Comparison of ENCODE assay signal across 8 mouse cellular contexts in the genomic region with DNA sequence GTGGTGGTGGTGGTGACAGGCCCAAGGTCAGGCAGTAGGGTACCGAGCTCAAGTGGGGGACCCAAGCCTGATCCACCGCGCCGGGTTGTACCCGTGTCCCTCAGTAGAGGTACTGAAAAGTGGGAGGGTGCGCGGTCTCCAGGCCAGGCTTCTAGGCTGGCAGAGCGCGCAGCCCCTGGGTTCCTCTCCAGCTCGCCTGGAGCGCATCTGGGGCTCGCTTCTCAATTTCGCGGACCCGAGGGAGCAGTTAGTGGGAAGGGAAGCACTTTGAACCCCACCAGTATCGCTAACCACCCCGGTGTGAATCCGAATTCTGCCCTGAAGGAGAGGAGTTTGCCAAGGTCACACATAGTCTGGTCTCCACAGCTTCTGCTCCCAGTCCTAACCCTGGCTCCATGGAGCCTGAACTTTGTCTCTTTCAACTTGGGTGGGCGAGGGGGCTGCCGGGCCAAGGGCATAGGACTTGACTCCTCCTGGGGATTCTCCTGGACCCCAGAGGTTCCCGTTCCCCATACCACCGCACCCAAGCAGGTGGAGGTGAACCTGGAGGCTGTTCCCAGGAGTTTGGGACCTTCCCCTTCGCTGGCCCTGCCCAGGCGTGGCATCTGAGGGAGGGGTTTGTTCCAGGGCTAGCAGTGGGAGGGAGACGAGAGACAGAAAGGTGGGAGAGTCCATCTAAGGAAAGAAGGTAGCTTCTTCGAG. TPM values are rescaled to one million over a fixed set of nuclear protein-coding genes. Genes with fewer than 3 reads are reported as not detected.
DNase-seq lines count a peak whose midpoint lies in the region; ATAC-seq lines count a peak whose summit lies in the region.

No protein-coding gene starts in this region.

- H3K9me3 ChIP-seq in embryonic facial prominence, embryonic 13.5 days: no peaks in the 10 kb centered on the region

- peaks cover 81% of the 10 kb centered on the region for H3K27me3 ChIP-seq in embryonic facial prominence, embryonic 13.5 days

- peak overlapping the region; percentile 72 for H3K9ac ChIP-seq in embryonic facial prominence, embryonic 13.5 days

- H3K27ac ChIP-seq in embryonic facial prominence, embryonic 13.5 days: no peak overlapping the region

- no peaks in the 10 kb centered on the region for H3K36me3 ChIP-seq in embryonic facial prominence, embryonic 13.5 days

- peak overlapping the region; percentile 64 for H3K4me3 ChIP-seq in embryonic facial prominence, embryonic 13.5 days

- peak overlapping the region; percentile 94 for H3K4me2 ChIP-seq in embryonic facial prominence, embryonic 13.5 days

- ATAC-seq in embryonic facial prominence, embryonic 13.5 days (ENCODE audit: insufficient number of reproducible peaks, insufficient read depth, low FRiP score, low TSS enrichment, low read depth): no peak; the same call in 1 of the 2 replicates

- 2% methylated on average over 25 of the region's 26 CpGs for WGBS in embryonic facial prominence, embryonic 13.5 days

- DNase-seq in retina, postnatal 1 day: peak; percentile 29
- no peak for DNase-seq in retina, embryonic 14.5 days (ENCODE audit: low spot score)
- peak; percentile 3 for DNase-seq in kidney, adult 9 months
- DNase-seq in neural tube, embryonic 10.5 days (ENCODE audit: extremely low spot score, low spot score): peak; percentile 40
- DNase-seq in thymus, postnatal 25 days: no peak
- DNase-seq in ovary, postnatal 10 days (ENCODE audit: low spot score): no peak
- DNase-seq in left cerebral cortex, postnatal 25 days (ENCODE audit: low spot score in 2 of 2): no peak

- intact Hi-C loops in left cerebral cortex, postnatal 25 days (cut with DNase I): loop anchor here (5.0 to 10.0 kb wide), 4 partner anchors 68 to 410 kb away; a partner anchor contains a TSS

- H3K4me1 ChIP-seq in embryonic facial prominence, embryonic 13.5 days: peaks cover 31% of the 10 kb centered on the region

RNA-seq across cellular contexts. Expression of a gene that starts 1.3 kb away (rescaled TPM):
- 1.1 and 1.2 TPM in 2 replicates for polyA plus RNA-seq in embryonic facial prominence, embryonic 13.5 days (2015; fragmentation: Nextera tagmentation; extraction: Ambion mirVana)
- total RNA-seq in left cerebral cortex, postnatal 25 days (2021): 100 to 1,000 TPM; 245 to 264 TPM

Comparison
In these comparisons a context has a peak if more than half of its experiments do, and no peak if none do; other contexts are left out.
1. DNase-seq: peak in retina, postnatal 1 day (single experiment), kidney, adult 9 months (single experiment) and neural tube, embryonic 10.5 days (single experiment); none in retina, embryonic 14.5 days (single experiment), thymus, postnatal 25 days (single experiment), ovary, postnatal 10 days (single experiment) and left cerebral cortex, postnatal 25 days (0 of 2).